Mouse (Mus musculus) embryo, embryonic 10 days (tissue): ENCODE data around the gene Gemin8.

Experiments used
- DNase-seq: peaks from one replicate; pipeline ENCODE4 v3.0.0-alpha.2; 2015; ENCODE audit warnings: low spot score

Gemin8 gene

GRCm38 (mm10) chrX:166169892-166170799, at the start of gene Gemin8:
Gene Gemin8 (plus strand): TSS chrX:166170454.
- DNase-seq, result peak; percentile 98

GRCm38 (mm10) chrX:166147158-166147846, 23.0 kb upstream of the Gemin8 start:
- peak; percentile 7 for DNase-seq

GRCm38 (mm10) chrX:166162773-166163172, 7.5 kb upstream of the Gemin8 start:
- DNase-seq, result peak; percentile 20

GRCm38 (mm10) chrX:166167307-166167706, 2.9 kb upstream of the Gemin8 start:
- peak; percentile 51 for DNase-seq

- DNase-seq, result no peak
These were observed 2.3 kb upstream of the Gemin8 start for GRCm38 (mm10) chrX:166167923-166168322.

GRCm38 (mm10) chrX:166170800-166171738, 815 bp downstream of the Gemin8 start:
- no peak for DNase-seq

GRCm38 (mm10) chrX:166172041-166172440, 1.8 kb downstream of the Gemin8 start:
- DNase-seq, result no peak

GRCm38 (mm10) chrX:166172661-166173060, 2.4 kb downstream of the Gemin8 start:
- DNase-seq, result no peak

- peak; percentile 35 for DNase-seq
These were observed 3.5 kb downstream of the Gemin8 start for GRCm38 (mm10) chrX:166173796-166174195.

- DNase-seq, result no peak
These were observed 7.7 kb downstream of the Gemin8 start for GRCm38 (mm10) chrX:166177929-166178328.

GRCm38 (mm10) chrX:166183094-166183493, 12.8 kb downstream of the Gemin8 start:
- no peak for DNase-seq

- no peak for DNase-seq
These were observed 15.2 kb downstream of the Gemin8 start for GRCm38 (mm10) chrX:166185327-166185913.

- DNase-seq, result no peak
These were observed 17.5 kb downstream of the Gemin8 start for GRCm38 (mm10) chrX:166187803-166188202.

GRCm38 (mm10) chrX:166196327-166196726, 26.1 kb downstream of the Gemin8 start:
- no peak for DNase-seq

- no peak for DNase-seq
These were observed 28.0 kb downstream of the Gemin8 start for GRCm38 (mm10) chrX:166198266-166198665.

GRCm38 (mm10) chrX:166199812-166200211, 29.6 kb downstream of the Gemin8 start:
- DNase-seq, result no peak

- no peak for DNase-seq
These were observed 44.3 kb downstream of the Gemin8 start for GRCm38 (mm10) chrX:166214576-166214975.

- no peak for DNase-seq
These were observed 46.0 kb downstream of the Gemin8 start for GRCm38 (mm10) chrX:166216248-166216647.

GRCm38 (mm10) chrX:166216720-166217119, 46.5 kb downstream of the Gemin8 start:
- no peak for DNase-seq

GRCm38 (mm10) chrX:166219331-166219730, 49.1 kb downstream of the Gemin8 start:
- no peak for DNase-seq

GRCm38 (mm10) chrX:166226856-166227255, 56.6 kb downstream of the Gemin8 start:
- DNase-seq, result no peak

GRCm38 (mm10) chrX:166229750-166230149, 59.5 kb downstream of the Gemin8 start:
- DNase-seq, result no peak
